In genomic region chr16:44330657-44331056, GRCm38 (mm10) we compare ENCODE assay signal across 12 mouse cellular contexts. TPM values are rescaled to one million over a fixed set of nuclear protein-coding genes. Genes with fewer than 3 reads are reported as not detected.
A peak's percentile ranks its signal among the peaks of the same experiment; 100 is the strongest.
DNase-seq lines count a peak whose midpoint lies in the region; ATAC-seq and TF ChIP-seq lines count a peak whose summit lies in the region.
"Had no signal": no experiment of that assay in that cellular context is flagged by ENCODE, and none has a peak within 500 bp of the region (broad histone marks: within the 10 kb centered on the region; RNA-seq: fewer than 3 reads in every experiment).

No protein-coding gene starts in this region.

- no peak for ATAC-seq in liver, postnatal 0 days
- no peak for ATAC-seq in liver, embryonic 11.5 days (replicated peaks; ENCODE audit: low FRiP score)
- no peak for ATAC-seq in heart, embryonic 12.5 days (ENCODE audit: insufficient number of reproducible peaks, low FRiP score)
- ATAC-seq: intestine, embryonic 15.5 days had no signal

- TF ChIP-seq CTCF in liver, postnatal 0 days (IDR thresholded peaks at IDR 0.05; ENCODE audit: low read depth) = peak; percentile 23; the same call in 1 of the 2 replicates

- H3K36me3 ChIP-seq in liver, postnatal 0 days (replicated peaks; ENCODE audit: insufficient read depth, low read length) = no peaks in the 10 kb centered on the region
- no peaks in the 10 kb centered on the region for H3K36me3 ChIP-seq in liver, embryonic 11.5 days (ENCODE audit: control insufficient read depth, insufficient read depth, low read length)
- no peaks in the 10 kb centered on the region for H3K36me3 ChIP-seq in heart, embryonic 12.5 days
- H3K36me3 ChIP-seq: heart, embryonic 10.5 days; intestine, embryonic 15.5 days; limb, embryonic 15.5 days had no signal

- H3K4me2 ChIP-seq in liver, postnatal 0 days (ENCODE audit: low read depth, low read length) = no peak overlapping the region
- no peak overlapping the region for H3K4me2 ChIP-seq in liver, embryonic 11.5 days
- H3K4me2 ChIP-seq in heart, embryonic 12.5 days = no peak overlapping the region
- H3K4me2 ChIP-seq: limb, embryonic 15.5 days had no signal

- H3K9ac ChIP-seq in liver, postnatal 0 days (replicated peaks) = no peak overlapping the region
- no peak overlapping the region for H3K9ac ChIP-seq in liver, embryonic 11.5 days (ENCODE audit: low read depth, low read length)
- H3K9ac ChIP-seq in heart, embryonic 12.5 days = no peak overlapping the region
- H3K9ac ChIP-seq: intestine, embryonic 15.5 days; limb, embryonic 15.5 days had no signal

- TF ChIP-seq EP300 in liver, postnatal 0 days (IDR thresholded peaks at IDR 0.05; ENCODE audit: low read depth) = no peak

- H3K4me3 ChIP-seq in liver, postnatal 0 days (ENCODE audit: low read depth, low read length) = no peak overlapping the region
- no peak overlapping the region for H3K4me3 ChIP-seq in liver, embryonic 11.5 days (ENCODE audit: low read depth, low read length)
- no peak overlapping the region for H3K4me3 ChIP-seq in heart, embryonic 12.5 days
- H3K4me3 ChIP-seq: heart, embryonic 10.5 days; intestine, embryonic 15.5 days; limb, embryonic 15.5 days had no signal

- WGBS in liver, postnatal 0 days (ENCODE audit: insufficient replicate concordance) = 79% methylated on average over 9 of the region's 9 CpGs
- 80% methylated on average over 9 of the region's 9 CpGs for WGBS in liver, embryonic 11.5 days
- 78% methylated on average over 9 of the region's 9 CpGs for WGBS in heart, embryonic 12.5 days

- H3K27me3 ChIP-seq in liver, postnatal 0 days (ENCODE audit: insufficient read depth, low read length) = peaks cover 20% of the 10 kb centered on the region
- peaks cover 28% of the 10 kb centered on the region for H3K27me3 ChIP-seq in liver, embryonic 11.5 days (replicated peaks; ENCODE audit: control insufficient read depth, insufficient read depth, low read length)
- peaks cover 46% of the 10 kb centered on the region for H3K27me3 ChIP-seq in heart, embryonic 12.5 days (replicated peaks)

- DNase-seq in cerebellum, adult 11-12 months = peak; percentile 35
- DNase-seq in cerebellum, postnatal 4 days (ENCODE audit: low spot score in 2 of 2) = no peak
- DNase-seq in liver, postnatal 0 days = no peak
- DNase-seq in liver, embryonic 11.5 days (ENCODE audit: low spot score) = no peak
- DNase-seq in ES-CJ7 (ENCODE audit: low read depth, low spot score) = peak; percentile 60
- DNase-seq in cerebellum, postnatal 36 days = peak; percentile 38 to 40
- DNase-seq in gastrocnemius, adult 18-20 months (ENCODE audit: low spot score) = no peak
- DNase-seq: thymus, postnatal 14 days had no signal

- H3K27ac ChIP-seq in liver, postnatal 0 days (ENCODE audit: low read depth) = no peak overlapping the region
- no peak overlapping the region for H3K27ac ChIP-seq in liver, embryonic 11.5 days (ENCODE audit: low read depth, low read length)
- H3K27ac ChIP-seq in heart, embryonic 12.5 days (ENCODE audit: poor library complexity, severe bottlenecking) = no peak overlapping the region
- H3K27ac ChIP-seq: heart, embryonic 10.5 days; intestine, embryonic 15.5 days; limb, embryonic 15.5 days had no signal

- H3K4me1 ChIP-seq in liver, postnatal 0 days (ENCODE audit: insufficient read depth) = peaks cover 6% of the 10 kb centered on the region; the same call in 1 of the 2 replicates
- no peaks in the 10 kb centered on the region for H3K4me1 ChIP-seq in liver, embryonic 11.5 days (replicated peaks; ENCODE audit: control insufficient read depth, insufficient read depth, low read length)
- H3K4me1 ChIP-seq in heart, embryonic 12.5 days (replicated peaks) = peaks cover 12% of the 10 kb centered on the region

- no peaks in the 10 kb centered on the region for H3K9me3 ChIP-seq in liver, postnatal 0 days (ENCODE audit: low read length)
- peaks cover 3% of the 10 kb centered on the region; the same call in 1 of the 2 replicates for H3K9me3 ChIP-seq in liver, embryonic 11.5 days (ENCODE audit: control insufficient read depth, low read length)
- peaks cover 5% of the 10 kb centered on the region for H3K9me3 ChIP-seq in heart, embryonic 12.5 days (replicated peaks)
- H3K9me3 ChIP-seq: intestine, embryonic 15.5 days; limb, embryonic 15.5 days had no signal

RNA-seq across cellular contexts. Expression of gene Sidt1, which starts 2.3 kb away (rescaled TPM):
- polyA plus RNA-seq in liver, postnatal 0 days (2015; fragmentation: Nextera tagmentation; extraction: Ambion mirVana) = 0.02 TPM in 1 of 2 replicates, not detected in the other
- polyA plus RNA-seq in liver, embryonic 11.5 days (2014; fragmentation: Nextera tagmentation; extraction: Ambion mirVana) = not detected in 2 replicates
- under 1 TPM; 0.05 to 0.09 TPM for total RNA-seq in gastrocnemius, adult 18-20 months (2021)
- polyA plus RNA-seq in heart, embryonic 12.5 days (2016; fragmentation: Nextera tagmentation; extraction: Ambion mirVana) = not detected in 2 replicates
- polyA plus RNA-seq: heart, embryonic 10.5 days had no signal

RNA-seq across cellular contexts. Expression of gene Spice1, which starts 16.3 kb away (rescaled TPM):
- polyA plus RNA-seq in liver, postnatal 0 days (2015; fragmentation: Nextera tagmentation; extraction: Ambion mirVana) = 4.1 and 4.9 TPM in 2 replicates
- polyA plus RNA-seq in liver, embryonic 11.5 days (2014; fragmentation: Nextera tagmentation; extraction: Ambion mirVana) = 23.6 and 25.4 TPM in 2 replicates
- total RNA-seq in gastrocnemius, adult 18-20 months (2021) = 1 to 10 TPM; 6.8 to 7.0 TPM
- 22.1 and 23.9 TPM in 2 replicates for polyA plus RNA-seq in heart, embryonic 12.5 days (2016; fragmentation: Nextera tagmentation; extraction: Ambion mirVana)

Comparison
In these comparisons a context has a peak if more than half of its experiments do, and no peak if none do; other contexts are left out.
1. DNase-seq: peak in cerebellum, adult 11-12 months (single experiment), ES-CJ7 (single experiment) and cerebellum, postnatal 36 days (2 of 2); none in cerebellum, postnatal 4 days (0 of 2), liver, postnatal 0 days (single experiment), liver, embryonic 11.5 days (single experiment) and gastrocnemius, adult 18-20 months (single experiment).